Mouse (Mus musculus) ES-CJ7 (cell line): ENCODE measurements around the gene Tst.
A peak's percentile ranks its signal among the peaks of the same experiment; 100 is the strongest.

Experiments used
- DNase-seq: peaks from one replicate; pipeline ENCODE4 v3.0.0; 2011; ENCODE audit warnings: low read depth, low spot score

The Tst gene

DNA sequence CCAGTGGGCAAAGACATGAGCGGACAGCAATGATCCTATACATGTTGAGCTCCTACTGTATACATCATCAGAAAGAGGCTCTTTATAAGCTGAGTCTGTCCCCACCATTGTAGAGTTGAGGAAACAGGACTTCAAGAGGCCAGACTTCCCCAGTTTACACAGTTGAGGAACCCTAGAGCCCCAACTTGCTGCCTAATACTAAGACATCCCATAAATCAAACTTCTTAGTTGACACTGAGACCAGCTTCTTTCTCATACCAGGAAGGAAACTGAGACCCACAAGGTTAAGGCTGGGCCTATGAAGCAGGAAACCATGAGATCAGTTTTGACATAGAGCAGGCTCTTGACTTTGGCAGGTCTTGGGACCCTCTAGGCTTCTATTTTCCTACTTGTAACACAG lies 20.1 kb downstream of the Tst start:
- DNase-seq, result no peak

- no peak for DNase-seq
Measured at GRCm38 (mm10) chr15:78384220-78385116, 21.2 kb downstream of the Tst start.

GRCm38 (mm10) chr15:78383450-78384219 lies 22.1 kb downstream of the Tst start:
- DNase-seq, result peak; percentile 23

GRCm38 (mm10) chr15:78382115-78382514 lies 23.6 kb downstream of the Tst start:
- no peak for DNase-seq

DNA sequence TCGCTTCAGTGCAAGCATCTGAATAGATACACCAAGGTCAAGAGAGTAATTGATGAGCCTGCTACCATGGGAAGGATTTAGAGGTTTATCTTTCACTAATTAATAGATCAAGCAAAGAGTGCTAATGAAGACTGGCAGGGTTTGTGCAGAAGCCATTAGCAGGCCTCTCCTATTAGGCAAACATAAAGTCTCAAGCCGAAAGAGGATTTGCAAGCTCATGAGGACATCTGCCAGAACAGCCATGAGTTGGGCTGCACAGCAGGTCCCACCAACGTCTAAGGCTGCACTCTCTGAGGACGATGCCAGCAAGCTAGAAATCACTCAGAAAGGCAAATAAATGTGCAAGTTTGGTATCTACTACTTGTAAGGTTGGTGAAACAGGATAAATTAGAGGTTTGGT lies 25.0 kb downstream of the Tst start:
- no peak for DNase-seq

DNA sequence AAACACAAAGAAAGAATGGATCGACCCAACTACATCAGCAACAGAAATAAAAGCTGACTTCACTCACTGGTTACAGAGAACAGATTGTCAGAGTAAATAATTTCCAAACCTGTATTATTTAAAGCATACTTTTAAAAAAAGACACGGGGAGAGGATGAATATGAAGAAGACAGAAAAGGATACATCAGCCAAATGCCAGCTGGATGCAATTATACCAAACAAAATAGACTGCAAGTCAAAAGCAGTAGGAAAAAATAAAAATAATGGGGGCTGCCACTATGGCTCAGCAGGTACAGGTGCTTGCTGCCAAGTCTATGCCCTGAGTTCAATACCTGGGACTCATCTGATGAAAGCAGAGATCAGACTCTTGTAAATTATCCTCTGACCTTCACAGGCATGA lies 25.5 kb downstream of the Tst start:
- DNase-seq, result no peak

- DNase-seq, result no peak
Measured at GRCm38 (mm10) chr15:78378556-78378955, 27.2 kb downstream of the Tst start.

DNA sequence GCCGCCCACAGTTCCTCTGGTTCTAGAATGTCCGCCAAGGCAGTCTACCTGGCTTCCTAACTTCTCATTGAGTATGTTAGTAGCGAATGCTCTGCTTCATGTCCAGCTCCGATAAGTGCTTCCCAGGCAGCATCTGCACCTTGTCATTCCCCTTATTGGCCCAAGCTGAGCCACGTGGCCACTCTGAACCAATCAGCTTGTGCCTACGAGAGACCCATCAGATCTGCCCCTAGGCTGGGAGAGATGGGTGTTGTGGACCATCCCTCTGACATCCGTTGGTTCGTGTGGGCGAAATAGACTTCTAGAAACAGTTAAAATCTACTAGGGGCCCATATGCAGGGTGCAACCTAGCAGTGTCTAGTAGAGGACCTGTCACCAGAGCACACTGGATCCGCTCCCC lies 27.8 kb downstream of the Tst start:
- DNase-seq, result no peak

- DNase-seq, result no peak
Measured at GRCm38 (mm10) chr15:78374204-78374603, 31.5 kb downstream of the Tst start.

GRCm38 (mm10) chr15:78372796-78373195 lies 32.9 kb downstream of the Tst start:
- no peak for DNase-seq

DNA sequence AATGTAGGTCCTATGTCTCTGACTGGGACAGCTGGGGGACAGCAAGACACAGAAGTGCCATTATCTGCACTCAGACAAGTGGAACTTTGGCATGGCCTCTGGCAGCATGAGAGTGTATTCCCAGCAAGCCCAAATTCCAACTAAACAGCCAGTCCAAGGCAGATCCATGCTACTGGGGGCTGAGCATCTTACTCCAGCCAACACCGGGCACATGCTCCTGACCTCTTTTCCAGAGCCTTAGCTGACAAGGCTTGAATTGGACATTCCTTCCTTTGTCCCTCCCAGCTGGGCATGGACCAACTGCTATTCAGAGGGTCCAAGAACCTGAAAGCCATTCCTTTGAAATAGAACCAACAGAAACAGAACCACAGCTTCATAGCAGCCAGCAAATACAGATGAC lies 36.1 kb downstream of the Tst start:
- DNase-seq, result no peak

DNA sequence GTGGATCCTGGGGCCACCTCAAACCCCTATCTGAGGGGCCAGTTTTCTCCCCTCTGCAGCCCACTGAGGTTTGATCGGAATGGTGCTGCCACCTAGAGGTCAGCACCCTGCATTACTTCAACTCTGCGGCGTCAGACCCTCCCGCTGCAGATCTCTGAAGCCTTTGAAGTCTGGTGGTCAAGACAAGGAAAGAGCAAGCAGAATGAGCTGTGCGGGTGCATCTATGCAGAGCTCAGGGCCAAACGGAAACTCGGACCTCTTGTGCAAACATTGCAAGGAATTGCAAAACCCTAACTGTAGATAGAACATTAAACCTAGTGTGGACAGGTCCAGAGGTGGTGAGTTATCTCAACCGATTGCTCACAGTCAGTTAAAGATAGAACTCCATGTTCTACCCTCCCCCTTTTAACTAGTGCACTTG lies 36.8 kb downstream of the Tst start:
- DNase-seq, result peak; percentile 35

- DNase-seq, result no peak
Measured at GRCm38 (mm10) chr15:78367811-78368210, 37.9 kb downstream of the Tst start.

DNA sequence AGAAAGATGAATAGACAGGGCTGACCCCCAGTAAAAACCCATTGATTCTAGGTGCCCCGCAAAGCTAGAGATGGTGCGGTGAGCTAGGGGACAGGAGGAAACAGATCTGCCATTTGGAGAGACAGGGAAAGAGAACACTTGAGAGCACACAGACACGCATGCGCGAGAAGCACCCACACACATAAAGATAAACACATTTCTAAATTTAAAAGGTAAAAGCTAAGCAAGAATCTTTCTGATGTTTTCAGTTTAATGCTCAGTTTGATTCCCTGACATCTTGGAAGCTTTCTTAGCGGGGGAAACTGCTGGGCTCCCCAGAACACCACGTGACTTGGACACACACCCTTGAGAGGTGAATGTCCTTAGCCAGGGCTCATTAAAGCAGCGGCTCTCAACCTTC lies 38.8 kb downstream of the Tst start:
- no peak for DNase-seq

GRCm38 (mm10) chr15:78365916-78366315 lies 39.8 kb downstream of the Tst start:
- DNase-seq, result no peak

DNA sequence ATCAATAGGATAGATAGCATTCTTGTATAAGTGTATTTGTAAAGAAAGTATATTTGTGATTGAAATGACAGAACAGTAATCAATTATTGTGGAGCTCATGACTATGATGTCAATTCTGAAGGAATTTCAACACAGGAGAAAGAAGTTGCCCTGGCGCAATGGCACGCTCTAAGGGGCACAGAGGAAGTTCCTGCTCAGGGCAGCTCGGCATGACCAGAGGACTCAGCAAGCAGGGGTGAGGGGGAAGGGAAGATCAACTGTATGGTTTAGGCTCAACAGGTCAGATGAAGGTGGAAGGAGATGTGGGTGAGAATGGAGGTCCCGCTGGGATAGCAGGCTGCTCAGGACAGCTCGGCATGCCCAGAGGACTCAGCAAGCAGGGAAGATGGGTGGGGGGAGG lies 50.2 kb downstream of the Tst start:
- no peak for DNase-seq

DNA sequence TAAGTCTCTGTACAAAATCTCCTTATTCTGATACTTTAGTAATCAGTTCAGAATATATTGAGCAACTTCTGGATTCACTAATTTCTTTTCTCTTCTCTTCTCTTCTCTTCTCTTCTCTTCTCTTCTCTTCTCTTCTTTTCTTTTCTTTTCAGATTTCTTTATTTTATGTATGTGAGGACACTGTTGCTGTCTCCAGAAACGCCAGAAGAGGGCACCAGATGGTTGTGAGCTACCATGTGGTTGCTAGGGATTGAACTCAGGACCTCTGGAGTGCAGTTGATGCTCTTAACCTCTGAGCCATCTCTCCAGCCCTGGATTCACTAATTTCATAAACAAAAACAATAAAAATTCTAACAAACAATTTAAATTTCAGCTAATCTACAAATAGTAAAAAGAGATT lies 50.7 kb downstream of the Tst start:
- DNase-seq, result peak; percentile 32

- no peak for DNase-seq
Measured at GRCm38 (mm10) chr15:78351586-78352165, 54.0 kb downstream of the Tst start.
